Mouse (Mus musculus) liver, embryonic 12.5 days (tissue): ENCODE results near the gene Bbof1. TPM values are rescaled to one million over a fixed set of nuclear protein-coding genes. Genes with fewer than 3 reads are reported as not detected.

Experiments
- ATAC-seq: fragments of 200-750 bp; cut with Nextera tagmentation; 2 replicates; pipeline ENCODE4 v1.8.0; 2017; ENCODE audit warnings: moderate number of reproducible peaks, mild to moderate bottlenecking, moderate library complexity
- H3K27ac ChIP-seq: fragments of 300-500 bp; sonication (generic); 2 replicates; pipeline ENCODE4 v1.5.1; 2016; ENCODE audit warnings: mild to moderate bottlenecking
- H3K27me3 ChIP-seq: fragments of 300-500 bp; sonication (generic); replicated peaks from 2 replicates; pipeline ENCODE4 v1.6.1; 2016; ENCODE audit warnings: mild to moderate bottlenecking, moderate library complexity
- H3K36me3 ChIP-seq: fragments of 300-500 bp; sonication (generic); 2 replicates; pipeline ENCODE4 v1.6.1; 2016; ENCODE audit warnings: mild to moderate bottlenecking, moderate library complexity
- H3K4me1 ChIP-seq: fragments of 300-500 bp; sonication (generic); 2 replicates; pipeline ENCODE4 v1.6.1; 2016
- H3K4me2 ChIP-seq: fragments of 300-500 bp; sonication (generic); 2 replicates; pipeline ENCODE4 v1.6.1; 2016; ENCODE audit warnings: mild to moderate bottlenecking, moderate library complexity
- H3K4me3 ChIP-seq: fragments of 300-500 bp; sonication (generic); 2 replicates; pipeline ENCODE4 v1.5.1; 2016; ENCODE audit warnings: mild to moderate bottlenecking, moderate library complexity
- H3K9ac ChIP-seq: fragments of 300-500 bp; sonication (generic); 2 replicates; pipeline ENCODE4 v1.6.1; 2016; ENCODE audit warnings: mild to moderate bottlenecking, moderate library complexity
- H3K9me3 ChIP-seq: fragments of 300-500 bp; sonication (generic); replicated peaks from 2 replicates; pipeline ENCODE4 v1.6.1; 2016; ENCODE audit warnings: mild to moderate bottlenecking, moderate library complexity
- WGBS: fragments of 180-500 bp; shearing (Covaris S2); methylation state at CpG from one replicate; pipeline ENCODE4 v1.1.7; 2016; ENCODE audit not compliant: insufficient replicate concordance; 5-methylcytosine and 5-hydroxymethylcytosine counted together
- polyA plus RNA-seq: library from polyadenylated mRNA; unstranded; fragments of >200 nt; fragmentation: Nextera tagmentation; extraction: Ambion mirVana; gene quantifications from 2 replicates; pipeline ENCODE4 v1.2.1, GENCODE M21; 2016

The Bbof1 gene
- polyA plus RNA-seq, 1 experiment from 2014 or later: 0.51 TPM

- Histone ChIP-seq H3K4me2 (no peak overlapping the region), H3K9me3 (no peaks in the 10 kb centered on the region), H3K27me3 (no peaks in the 10 kb centered on the region), H3K4me1 (peaks cover 32% of the 10 kb centered on the region), H3K27ac (no peak overlapping the region), H3K9ac (no peak overlapping the region), H3K4me3 (no peak overlapping the region), H3K36me3 (peaks cover 8% of the 10 kb centered on the region; the same call in 1 of the 2 replicates)
- WGBS: 89% methylated on average over 8 of the region's 8 CpGs
- ATAC-seq: no peak
Measured at GRCm38 (mm10) chr12:84388097-84388496, 20.8 kb upstream of the Bbof1 start.

GRCm38 (mm10) chr12:84388774-84389400 is 20.0 kb upstream of the Bbof1 start:
- Histone ChIP-seq H3K4me3 (no peak overlapping the region), H3K36me3 (peaks cover 13% of the 10 kb centered on the region; the same call in 1 of the 2 replicates), H3K9me3 (no peaks in the 10 kb centered on the region), H3K27me3 (no peaks in the 10 kb centered on the region), H3K9ac (no peak overlapping the region), H3K4me1 (peaks cover 27% of the 10 kb centered on the region), H3K27ac (no peak overlapping the region), H3K4me2 (peak overlapping the region; percentile 27; the same call in 1 of the 2 replicates)
- 29% methylated on average over 14 of the region's 14 CpGs for WGBS
- no peak for ATAC-seq

GRCm38 (mm10) chr12:84390336-84390735 is 18.5 kb upstream of the Bbof1 start:
- WGBS: 72% methylated on average over 6 of the region's 6 CpGs
- H3K9ac ChIP-seq: no peak overlapping the region
- H3K27ac ChIP-seq: no peak overlapping the region
- no peak for ATAC-seq
- H3K4me2 ChIP-seq: no peak overlapping the region
- H3K27me3 ChIP-seq: no peaks in the 10 kb centered on the region
- H3K9me3 ChIP-seq: no peaks in the 10 kb centered on the region
- H3K4me3 ChIP-seq: no peak overlapping the region
- H3K36me3 ChIP-seq: peaks cover 13% of the 10 kb centered on the region; the same call in 1 of the 2 replicates
- H3K4me1 ChIP-seq: 0 out of 2 replicates have a peak, but pooled peaks cover 13% of the 10 kb centered on the region

- Histone ChIP-seq H3K4me3 (no peak overlapping the region), H3K36me3 (peaks cover 13% of the 10 kb centered on the region; the same call in 1 of the 2 replicates), H3K4me1 (0 out of 2 replicates have a peak, but pooled peaks cover 11% of the 10 kb centered on the region), H3K27me3 (no peaks in the 10 kb centered on the region), H3K4me2 (no peak overlapping the region), H3K27ac (no peak overlapping the region), H3K9ac (no peak overlapping the region), H3K9me3 (no peaks in the 10 kb centered on the region)
- no peak for ATAC-seq
- 83% methylated on average over 4 of the region's 4 CpGs for WGBS
Measured at GRCm38 (mm10) chr12:84392681-84393080, 16.2 kb upstream of the Bbof1 start.

GRCm38 (mm10) chr12:84393847-84394246 is 15.0 kb upstream of the Bbof1 start:
- 86% methylated on average over 5 of the region's 5 CpGs for WGBS
- no peak overlapping the region for H3K4me2 ChIP-seq
- no peak overlapping the region for H3K27ac ChIP-seq
- H3K9me3 ChIP-seq: no peaks in the 10 kb centered on the region
- H3K4me3 ChIP-seq: no peak overlapping the region
- peaks cover 13% of the 10 kb centered on the region; the same call in 1 of the 2 replicates for H3K36me3 ChIP-seq
- H3K27me3 ChIP-seq: no peaks in the 10 kb centered on the region
- no peak overlapping the region for H3K9ac ChIP-seq
- no peak for ATAC-seq
- H3K4me1 ChIP-seq: 0 out of 2 replicates have a peak, but pooled peaks cover 5% of the 10 kb centered on the region

- H3K27ac ChIP-seq: no peak overlapping the region
- H3K4me3 ChIP-seq: no peak overlapping the region
- H3K9ac ChIP-seq: no peak overlapping the region
- 69% methylated on average over 14 of the region's 14 CpGs for WGBS
- H3K9me3 ChIP-seq: no peaks in the 10 kb centered on the region
- 0 out of 2 replicates have a peak, but pooled peaks cover 9% of the 10 kb centered on the region for H3K36me3 ChIP-seq
- no peak overlapping the region for H3K4me2 ChIP-seq
- no peaks in the 10 kb centered on the region for H3K27me3 ChIP-seq
- peaks cover 20% of the 10 kb centered on the region for H3K4me1 ChIP-seq
- ATAC-seq: peak; percentile 40; the same call in 1 of the 2 replicates
Measured at GRCm38 (mm10) chr12:84396947-84397679, 11.8 kb upstream of the Bbof1 start.

GRCm38 (mm10) chr12:84397685-84398084 is 11.2 kb upstream of the Bbof1 start:
- Histone ChIP-seq H3K27ac (no peak overlapping the region), H3K9ac (no peak overlapping the region), H3K36me3 (0 out of 2 replicates have a peak, but pooled peaks cover 9% of the 10 kb centered on the region), H3K4me1 (peaks cover 20% of the 10 kb centered on the region), H3K4me2 (no peak overlapping the region), H3K9me3 (no peaks in the 10 kb centered on the region), H3K4me3 (no peak overlapping the region), H3K27me3 (no peaks in the 10 kb centered on the region)
- no peak for ATAC-seq

- Histone ChIP-seq H3K4me1 (peaks cover 20% of the 10 kb centered on the region), H3K9me3 (no peaks in the 10 kb centered on the region), H3K36me3 (0 out of 2 replicates have a peak, but pooled peaks cover 2% of the 10 kb centered on the region), H3K4me2 (no peak overlapping the region), H3K27me3 (no peaks in the 10 kb centered on the region), H3K9ac (no peak overlapping the region), H3K4me3 (no peak overlapping the region), H3K27ac (no peak overlapping the region)
- WGBS: 82% methylated on average over 5 of the region's 5 CpGs
- ATAC-seq: no peak
Measured at GRCm38 (mm10) chr12:84398629-84399028, 10.2 kb upstream of the Bbof1 start.

- no peak overlapping the region for H3K4me3 ChIP-seq
- H3K4me2 ChIP-seq: no peak overlapping the region; the same call in 1 of the 2 replicates
- H3K9ac ChIP-seq: no peak overlapping the region
- H3K9me3 ChIP-seq: no peaks in the 10 kb centered on the region
- peaks cover 20% of the 10 kb centered on the region for H3K4me1 ChIP-seq
- WGBS: 80% methylated on average over 9 of the region's 9 CpGs
- H3K36me3 ChIP-seq: no peaks in the 10 kb centered on the region
- no peaks in the 10 kb centered on the region for H3K27me3 ChIP-seq
- H3K27ac ChIP-seq: peak overlapping the region; percentile 58
- no peak for ATAC-seq
Measured at GRCm38 (mm10) chr12:84399135-84399534, 9.7 kb upstream of the Bbof1 start.

GRCm38 (mm10) chr12:84399663-84400062 is 9.2 kb upstream of the Bbof1 start:
- H3K4me2 ChIP-seq: no peak overlapping the region; the same call in 1 of the 2 replicates
- WGBS: 66% methylated on average over 9 of the region's 9 CpGs

GRCm38 (mm10) chr12:84400068-84400467 is 8.8 kb upstream of the Bbof1 start:
- Histone ChIP-seq H3K27ac (peak overlapping the region; percentile 58; the same call in 1 of the 2 replicates), H3K27me3 (no peaks in the 10 kb centered on the region)
- WGBS: 65% methylated on average over 3 of the region's 3 CpGs

More at GRCm38 (mm10) chr12:84399663-84400062, 9.2 kb upstream of the Bbof1 start:
- H3K4me3 ChIP-seq: no peak overlapping the region
- no peaks in the 10 kb centered on the region for H3K36me3 ChIP-seq
- H3K27ac ChIP-seq: peak overlapping the region; percentile 58
- H3K9ac ChIP-seq: no peak overlapping the region
- H3K9me3 ChIP-seq: no peaks in the 10 kb centered on the region
- ATAC-seq: no peak
- no peaks in the 10 kb centered on the region for H3K27me3 ChIP-seq
- peaks cover 20% of the 10 kb centered on the region for H3K4me1 ChIP-seq

GRCm38 (mm10) chr12:84400653-84401052 is 8.2 kb upstream of the Bbof1 start:
- Histone ChIP-seq H3K27ac (peak overlapping the region; percentile 58), H3K4me3 (no peak overlapping the region), H3K27me3 (no peaks in the 10 kb centered on the region), H3K9ac (no peak overlapping the region), H3K9me3 (no peaks in the 10 kb centered on the region), H3K36me3 (no peaks in the 10 kb centered on the region), H3K4me1 (peaks cover 20% of the 10 kb centered on the region), H3K4me2 (no peak overlapping the region; the same call in 1 of the 2 replicates)
- 41% methylated on average over 3 of the region's 3 CpGs for WGBS
- ATAC-seq: peak; percentile 31; the same call in 1 of the 2 replicates

More at GRCm38 (mm10) chr12:84400068-84400467, 8.8 kb upstream of the Bbof1 start:
- H3K36me3 ChIP-seq: no peaks in the 10 kb centered on the region
- H3K9ac ChIP-seq: no peak overlapping the region
- no peak overlapping the region for H3K4me2 ChIP-seq
- no peak overlapping the region for H3K4me3 ChIP-seq
- ATAC-seq: no peak
- no peaks in the 10 kb centered on the region for H3K9me3 ChIP-seq
- H3K4me1 ChIP-seq: peaks cover 20% of the 10 kb centered on the region
